Mouse (Mus musculus): ENCODE results near the gene Emd.

Gene Emd

GRCm38 (mm10) chrX:74270902-74271551 is 16.5 kb downstream of the Emd start:
- no peak for ATAC-seq (ENCODE audit: insufficient number of reproducible peaks, low FRiP score, low TSS enrichment)

- ATAC-seq (ENCODE audit: insufficient number of reproducible peaks, low FRiP score, low TSS enrichment): no peak
Observed at GRCm38 (mm10) chrX:74273422-74274322, 19.2 kb downstream of the Emd start.

DNA sequence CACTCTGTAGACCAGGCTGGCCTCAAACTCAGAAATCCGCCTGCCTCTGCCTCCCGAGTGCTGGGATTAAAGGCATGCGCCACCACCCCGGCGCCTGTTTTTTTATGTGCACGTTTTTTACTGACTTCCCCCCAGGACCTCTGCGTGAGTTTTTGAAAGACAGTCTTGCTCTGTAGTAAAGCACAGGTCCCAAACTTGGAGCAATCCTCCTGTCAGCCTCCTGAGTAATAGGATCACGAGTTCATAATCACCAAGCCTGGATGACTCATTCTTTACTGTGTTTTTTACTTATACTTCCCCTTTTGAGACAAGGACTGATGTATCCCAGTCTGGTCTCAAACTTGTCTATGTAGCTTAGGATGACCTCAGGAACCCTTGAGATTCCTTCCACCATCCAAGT is 23.4 kb downstream of the Emd start:
- ATAC-seq (ENCODE audit: insufficient number of reproducible peaks, low FRiP score, low TSS enrichment): no peak

DNA sequence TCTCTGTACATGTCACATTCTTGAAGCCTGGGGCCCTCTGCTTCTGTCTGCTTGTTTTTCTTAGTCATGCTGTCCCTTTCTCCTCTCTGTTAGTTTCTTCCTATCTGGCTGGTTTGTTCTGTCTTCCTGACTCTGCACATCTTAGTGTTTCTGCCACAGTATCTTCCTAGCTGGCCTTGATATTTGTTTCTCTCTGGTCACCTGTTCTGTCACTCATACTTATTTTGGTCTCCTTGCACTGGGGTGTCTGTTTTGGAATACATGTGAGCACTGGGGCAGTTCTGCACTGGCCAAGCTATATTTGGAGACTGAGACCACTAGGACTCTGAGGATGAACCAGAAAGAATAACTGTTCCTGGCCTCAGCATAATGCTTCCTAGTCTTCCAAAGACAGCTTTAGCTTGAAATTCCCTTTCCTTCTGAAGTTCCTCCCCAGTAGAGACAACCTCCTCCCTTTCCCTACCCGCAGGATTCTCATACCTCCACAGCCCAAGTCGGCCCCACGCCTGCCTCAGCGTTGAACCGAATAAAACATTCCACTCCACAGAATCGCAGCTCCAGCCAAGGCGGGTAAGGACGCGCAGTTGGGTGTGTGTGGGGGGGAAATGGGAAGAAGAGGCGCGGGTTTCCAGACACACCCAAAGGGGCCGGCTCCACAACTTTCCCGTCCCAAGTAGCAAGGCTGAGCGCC is 26.7 kb downstream of the Emd start:
- ATAC-seq (ENCODE audit: insufficient number of reproducible peaks, low FRiP score, low TSS enrichment): no peak

DNA sequence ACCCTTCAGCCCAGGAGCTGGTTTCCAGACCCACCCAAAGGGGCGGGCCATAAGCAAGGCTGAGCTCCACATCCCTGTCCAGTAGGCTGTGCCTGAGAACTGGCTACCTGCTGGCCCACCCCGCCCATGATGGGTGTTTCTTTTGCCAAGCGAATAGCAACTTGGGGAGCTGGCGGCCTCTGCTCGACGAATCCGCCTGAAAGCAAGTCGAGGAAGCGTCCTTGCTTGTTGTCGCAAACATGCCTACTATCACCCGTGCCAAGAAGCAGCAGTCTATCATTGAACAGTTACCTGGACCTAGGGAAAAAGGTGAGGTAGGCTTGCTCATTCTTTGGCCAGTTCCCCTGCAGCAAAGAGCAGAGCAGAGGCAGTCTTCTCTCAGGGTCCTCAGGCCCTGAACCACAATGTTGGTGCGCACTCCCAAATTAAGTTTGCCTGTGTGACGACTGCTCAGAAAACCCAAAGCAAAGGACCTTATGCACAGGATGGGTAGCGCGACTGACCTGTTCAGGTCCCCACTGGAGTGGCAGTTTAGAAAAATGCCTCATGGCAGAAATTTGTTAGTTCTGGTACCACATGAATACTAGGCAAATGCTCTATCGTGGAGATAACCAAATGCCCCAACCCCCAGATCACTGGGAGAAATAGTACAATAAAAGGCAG is 27.4 kb downstream of the Emd start, which contains the start of the genes Taz and Dnase1l1:
Taz (plus strand) TSS at position 181 of the 663 bp plus-strand sequence.
Dnase1l1 (minus strand) TSS at position 606 of the 663 bp plus-strand sequence.
- ATAC-seq (ENCODE audit: insufficient number of reproducible peaks, low FRiP score, low TSS enrichment): peak; percentile 90

GRCm38 (mm10) chrX:74282395-74283091 is 28.1 kb downstream of the Emd start:
- peak; percentile 80 for ATAC-seq (ENCODE audit: insufficient number of reproducible peaks, low FRiP score, low TSS enrichment)

DNA sequence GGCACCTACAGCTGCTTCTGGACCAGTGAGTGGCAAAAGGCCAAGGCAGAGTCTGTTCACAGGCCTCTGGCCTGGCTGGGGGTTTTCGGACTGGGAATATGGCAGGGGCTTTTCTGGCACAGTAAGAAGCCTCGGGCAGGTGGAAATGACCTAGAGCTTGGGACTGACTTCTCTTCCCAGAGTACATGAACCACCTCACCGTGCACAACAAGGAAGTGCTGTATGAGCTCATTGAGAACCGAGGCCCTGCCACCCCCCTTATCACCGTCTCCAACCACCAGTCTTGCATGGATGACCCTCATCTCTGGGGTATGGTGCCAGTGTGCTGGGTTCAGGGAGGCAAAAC is 28.6 kb downstream of the Emd start:
- ATAC-seq (ENCODE audit: insufficient number of reproducible peaks, low FRiP score, low TSS enrichment): 0 out of 2 replicates have a peak, but pooled peaks have one; percentile 15

GRCm38 (mm10) chrX:74293431-74293830 is 38.9 kb downstream of the Emd start:
- ATAC-seq (ENCODE audit: insufficient number of reproducible peaks, low FRiP score, low TSS enrichment): no peak

- peak; percentile 99 for ATAC-seq (ENCODE audit: insufficient number of reproducible peaks, low FRiP score, low TSS enrichment)
Observed at GRCm38 (mm10) chrX:74296538-74297448, 42.3 kb downstream of the Emd start, which contains the start of gene Atp6ap1. Gene Atp6ap1, plus strand, starts transcription at chrX:74297097.

GRCm38 (mm10) chrX:74298348-74298747 is 43.9 kb downstream of the Emd start:
- no peak for ATAC-seq (ENCODE audit: insufficient number of reproducible peaks, low FRiP score, low TSS enrichment)

GRCm38 (mm10) chrX:74299721-74300120 is 45.2 kb downstream of the Emd start:
- ATAC-seq (ENCODE audit: insufficient number of reproducible peaks, low FRiP score, low TSS enrichment): no peak

- ATAC-seq (ENCODE audit: insufficient number of reproducible peaks, low FRiP score, low TSS enrichment): peak; percentile 64
Observed at GRCm38 (mm10) chrX:74304867-74305700, 50.6 kb downstream of the Emd start, which contains the start of gene Gdi1. Gene Gdi1, plus strand, starts transcription at chrX:74304998.

All from cerebellum, adult (tissue).